ENCODE assay signal across 9 mouse cellular contexts in genomic region chr3:123116903-123117302, GRCm38 (mm10).
A peak's percentile ranks its signal among the peaks of the same experiment; 100 is the strongest.
DNase-seq lines count a peak whose midpoint lies in the region; ATAC-seq lines count a peak whose summit lies in the region.
"Had no signal": no experiment of that assay in that cellular context is flagged by ENCODE, and none has a peak within 500 bp of the region (broad histone marks: within the 10 kb centered on the region; RNA-seq: fewer than 3 reads in every experiment).

No protein-coding gene starts in this region.

- H3K4me3 ChIP-seq in lung, embryonic 15.5 days = peak overlapping the region; percentile 22; the same call in 1 of the 2 replicates
- peak overlapping the region; percentile 28; the same call in 1 of the 2 replicates for H3K4me3 ChIP-seq in embryonic facial prominence, embryonic 10.5 days
- H3K4me3 ChIP-seq in neural tube, embryonic 13.5 days = no peak overlapping the region

- H3K9ac ChIP-seq in lung, embryonic 15.5 days = no peak overlapping the region
- H3K9ac ChIP-seq in neural tube, embryonic 13.5 days = no peak overlapping the region
- H3K9ac ChIP-seq: forebrain, postnatal 0 days had no signal

- H3K4me2 ChIP-seq in lung, embryonic 15.5 days = peak overlapping the region; percentile 53
- H3K4me2 ChIP-seq in neural tube, embryonic 13.5 days = peak overlapping the region; percentile 21; the same call in 1 of the 2 replicates

- peaks cover 7% of the 10 kb centered on the region for H3K4me1 ChIP-seq in lung, embryonic 15.5 days
- peaks cover 15% of the 10 kb centered on the region for H3K4me1 ChIP-seq in embryonic facial prominence, embryonic 10.5 days
- no peaks in the 10 kb centered on the region; the same call in 1 of the 2 replicates for H3K4me1 ChIP-seq in neural tube, embryonic 13.5 days (replicated peaks)

- ATAC-seq in lung, embryonic 15.5 days (ENCODE audit: borderline replicate concordance, extremely low read depth, low FRiP score, low TSS enrichment) = peak; percentile 67; the same call in 1 of the 2 replicates
- ATAC-seq in hematopoietic stem cell, adult 5-6 weeks (replicated peaks in 1 of 2; ENCODE audit: insufficient read depth in 1 of 2, low FRiP score in 2 of 2, low TSS enrichment in 1 of 2, low read depth in 1 of 2, poor library complexity in 2 of 2, severe bottlenecking in 2 of 2) = peak; percentile 55 to 66
- no peak for ATAC-seq in neural tube, embryonic 13.5 days (ENCODE audit: low read depth)
- ATAC-seq: forebrain, postnatal 0 days had no signal

- 13% methylated on average over 16 of the region's 16 CpGs for WGBS in lung, embryonic 15.5 days
- WGBS in embryonic facial prominence, embryonic 10.5 days = 40% methylated on average over 16 of the region's 16 CpGs
- 59% methylated on average over 16 of the region's 16 CpGs for WGBS in neural tube, embryonic 13.5 days

- no peaks in the 10 kb centered on the region for H3K27me3 ChIP-seq in lung, embryonic 15.5 days
- no peaks in the 10 kb centered on the region for H3K27me3 ChIP-seq in embryonic facial prominence, embryonic 10.5 days (replicated peaks; ENCODE audit: low read depth, poor library complexity, severe bottlenecking)
- no peaks in the 10 kb centered on the region for H3K27me3 ChIP-seq in neural tube, embryonic 13.5 days

- no peak overlapping the region for H3K27ac ChIP-seq in lung, embryonic 15.5 days
- 0 out of 2 replicates have a peak overlapping the region, but pooled peaks have one; percentile 40 for H3K27ac ChIP-seq in embryonic facial prominence, embryonic 10.5 days (replicated peaks)
- no peak overlapping the region for H3K27ac ChIP-seq in neural tube, embryonic 13.5 days (replicated peaks)

- no peaks in the 10 kb centered on the region for H3K9me3 ChIP-seq in lung, embryonic 15.5 days
- 0 out of 2 replicates have a peak, but pooled peaks cover 3% of the 10 kb centered on the region for H3K9me3 ChIP-seq in embryonic facial prominence, embryonic 10.5 days
- H3K9me3 ChIP-seq in neural tube, embryonic 13.5 days = no peaks in the 10 kb centered on the region

- DNase-seq in lung, postnatal 14 days = no peak
- peak; percentile 30 for DNase-seq in embryonic facial prominence, embryonic 10.5 days (ENCODE audit: low spot score)
- no peak for DNase-seq in spleen, adult 12 weeks (ENCODE audit: low spot score)
- DNase-seq in yolk sac, embryonic 10.5 days (ENCODE audit: low spot score) = no peak
- DNase-seq in cerebellum, adult 9-11 months = no peak
- DNase-seq: forebrain, postnatal 0 days had no signal

- H3K36me3 ChIP-seq in lung, embryonic 15.5 days = no peaks in the 10 kb centered on the region
- peaks cover 20% of the 10 kb centered on the region for H3K36me3 ChIP-seq in embryonic facial prominence, embryonic 10.5 days (replicated peaks)
- no peaks in the 10 kb centered on the region for H3K36me3 ChIP-seq in neural tube, embryonic 13.5 days
